Mouse (Mus musculus): ENCODE measurements around the gene Fgfr2.

Fgfr2 gene

GRCm38 (mm10) chr7:132315149-132316091 is 807.7 kb downstream of the Fgfr2 start:
- peak; percentile 75 for DNase-seq

DNA sequence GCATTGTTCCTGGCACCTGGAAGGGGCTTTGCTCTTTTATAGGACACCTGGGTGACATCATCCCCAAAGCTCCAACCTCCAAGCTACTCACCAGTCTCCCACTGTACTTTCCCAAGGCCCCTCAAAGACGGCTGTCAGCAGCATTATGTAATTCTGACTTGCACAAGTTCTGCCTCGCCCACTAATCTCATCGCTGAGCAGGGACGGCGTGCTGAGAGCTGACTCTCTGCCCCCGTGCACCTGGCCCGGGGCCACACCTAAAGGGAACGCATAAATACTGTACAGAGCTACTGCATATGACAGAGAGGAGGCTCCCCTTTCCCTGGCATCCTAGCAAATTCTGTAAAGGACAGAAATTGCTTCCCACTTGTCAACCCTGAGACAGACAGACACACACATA is 810.8 kb downstream of the Fgfr2 start:
- DNase-seq = peak; percentile 86

DNA sequence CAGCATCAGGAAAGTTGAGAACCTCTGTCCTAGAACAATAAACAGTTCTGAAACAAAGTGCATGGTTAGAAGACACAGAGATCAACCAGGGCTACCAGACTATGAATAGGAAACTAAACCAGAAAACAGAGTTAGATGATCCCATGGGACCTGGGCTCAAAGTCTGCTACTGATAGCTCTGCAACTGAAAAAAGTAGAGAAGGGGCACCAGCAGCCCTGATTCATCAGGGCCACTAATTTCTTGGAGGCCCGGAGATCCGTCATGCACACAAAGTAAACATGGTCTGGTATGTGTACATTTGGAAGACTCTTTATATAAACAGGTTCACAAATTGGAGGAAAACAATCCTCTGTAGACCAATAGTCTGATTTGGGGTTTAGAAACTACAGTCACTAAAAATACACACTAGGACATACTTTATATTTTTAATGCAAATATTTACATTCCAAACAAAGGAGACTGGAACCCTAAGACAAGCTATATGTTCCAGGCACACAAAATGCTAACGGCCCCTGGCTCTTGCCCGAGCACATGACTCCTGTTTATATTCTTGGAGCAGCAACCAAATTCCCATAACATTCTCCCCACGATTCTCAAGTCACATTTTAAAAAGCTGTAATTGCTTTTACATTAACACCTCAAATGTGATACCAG is 814.5 kb downstream of the Fgfr2 start:
- no peak for DNase-seq

DNA sequence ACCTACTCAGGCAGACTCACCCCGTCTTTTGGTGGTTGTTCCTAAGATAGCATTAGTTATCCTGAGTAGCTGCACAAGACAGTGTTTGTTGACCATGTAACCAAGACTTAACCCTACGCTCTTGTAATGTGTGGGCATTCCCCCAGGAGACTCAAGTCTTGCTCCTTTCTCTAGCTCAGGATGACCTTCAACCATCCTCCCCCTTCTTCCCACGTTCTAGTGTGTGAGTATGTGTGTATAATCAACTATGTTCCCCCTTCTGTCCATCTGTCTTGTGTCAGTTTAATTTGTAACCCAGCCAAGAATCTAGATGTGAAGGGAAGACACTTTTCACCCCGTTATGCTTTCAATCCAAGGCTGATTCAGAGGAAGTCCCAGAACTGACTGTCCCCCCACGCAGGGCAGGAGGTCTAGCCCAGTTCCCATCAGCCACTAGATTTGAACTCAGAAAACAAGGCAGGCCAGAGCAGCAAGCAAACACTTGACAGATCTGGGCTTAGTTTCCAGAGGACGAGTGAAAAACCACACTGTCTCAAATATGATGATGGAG is 815.4 kb downstream of the Fgfr2 start:
- no peak for DNase-seq

GRCm38 (mm10) chr7:132306671-132307412 is 816.3 kb downstream of the Fgfr2 start:
- no peak for DNase-seq

DNA sequence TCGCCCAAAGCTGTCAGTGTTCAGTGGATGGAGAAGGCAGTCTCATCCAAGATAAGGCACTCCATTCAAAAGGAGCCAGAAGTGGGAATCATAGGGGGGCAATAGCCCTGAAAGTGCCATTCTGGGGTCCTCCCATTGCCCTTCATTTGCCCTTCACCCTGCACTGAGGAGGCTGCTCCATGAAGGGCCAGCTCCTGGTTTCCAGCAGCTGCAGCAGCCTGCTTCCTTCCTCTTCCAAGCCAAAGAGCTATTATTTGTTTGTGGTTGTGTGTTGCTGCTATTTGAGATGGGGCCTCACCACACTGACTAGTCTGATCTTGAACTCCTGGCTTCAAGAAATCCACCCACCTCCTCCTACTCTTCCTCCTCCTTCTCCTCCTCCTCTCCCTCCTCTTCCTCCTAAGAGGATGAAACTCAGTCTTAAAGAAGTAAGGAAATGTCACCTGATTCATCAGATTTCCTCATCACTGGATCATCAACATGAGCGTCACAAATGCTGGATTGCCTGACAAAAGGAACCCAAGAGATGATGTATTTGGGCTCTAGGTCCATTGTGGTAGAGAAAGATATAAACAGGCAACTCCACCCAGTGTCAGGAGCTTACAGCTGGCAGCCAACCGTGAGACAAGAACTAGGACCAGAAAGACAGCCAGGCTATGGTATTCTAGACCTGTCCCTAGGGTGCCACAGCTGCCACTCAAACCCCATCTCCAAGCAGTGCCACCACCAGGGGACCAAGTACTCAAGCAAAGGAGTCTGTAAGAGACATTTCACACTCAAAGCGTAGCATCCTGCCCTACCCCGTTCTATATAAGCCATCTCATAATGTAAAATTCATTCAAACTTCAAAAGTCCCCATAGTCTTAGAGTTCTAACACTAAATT is 817.4 kb downstream of the Fgfr2 start:
- DNase-seq = no peak

- DNase-seq = no peak
Measured at GRCm38 (mm10) chr7:132304424-132305085, 818.6 kb downstream of the Fgfr2 start.

DNA sequence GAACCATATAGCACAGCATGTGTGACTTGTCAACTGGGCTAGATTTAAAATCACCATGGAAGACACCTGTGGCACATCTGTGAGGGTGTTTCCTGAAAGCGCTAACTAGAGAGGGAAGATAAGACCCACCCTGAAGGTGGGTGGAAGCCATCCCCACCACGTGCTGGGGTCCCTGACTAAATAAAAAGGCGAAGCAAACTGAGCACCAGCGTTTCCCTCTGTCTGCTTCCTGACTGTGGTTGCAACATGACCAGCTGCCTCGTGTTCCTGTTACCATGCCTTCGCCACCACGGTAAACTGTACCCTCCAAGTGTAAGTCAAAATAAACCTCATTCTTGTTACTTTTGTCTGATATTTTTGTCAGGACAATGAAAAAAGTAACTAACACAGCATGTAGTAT is 819.2 kb downstream of the Fgfr2 start:
- no peak for DNase-seq

GRCm38 (mm10) chr7:132302508-132303241 is 820.5 kb downstream of the Fgfr2 start:
- no peak for DNase-seq

DNA sequence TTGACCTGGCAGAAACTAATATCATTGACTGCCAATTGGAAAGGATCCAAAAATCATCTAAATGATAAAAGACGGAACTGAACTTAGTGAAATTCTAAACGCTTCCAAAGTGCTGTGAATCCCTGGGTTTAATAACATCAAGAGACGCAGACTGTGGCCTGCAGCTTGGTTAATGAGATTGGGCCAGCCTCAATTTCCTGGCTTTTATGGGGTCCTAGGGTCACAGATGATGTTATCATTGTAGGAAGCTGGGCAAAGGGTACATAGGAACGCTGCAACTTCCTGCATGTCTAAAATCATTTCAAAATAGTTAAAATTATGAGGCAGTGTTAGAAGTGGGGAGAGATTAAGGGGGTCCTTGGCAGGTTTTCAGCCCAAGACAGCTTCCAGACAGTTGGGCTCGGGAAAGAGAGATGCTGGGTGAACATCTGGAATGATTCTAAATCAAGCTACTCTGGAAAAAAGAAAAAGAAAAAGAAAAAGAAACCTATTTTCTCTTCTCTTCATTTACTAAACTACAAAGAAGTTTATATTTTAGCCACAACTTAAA is 823.4 kb downstream of the Fgfr2 start:
- no peak for DNase-seq

GRCm38 (mm10) chr7:132298412-132298990 is 824.6 kb downstream of the Fgfr2 start:
- DNase-seq = no peak

DNA sequence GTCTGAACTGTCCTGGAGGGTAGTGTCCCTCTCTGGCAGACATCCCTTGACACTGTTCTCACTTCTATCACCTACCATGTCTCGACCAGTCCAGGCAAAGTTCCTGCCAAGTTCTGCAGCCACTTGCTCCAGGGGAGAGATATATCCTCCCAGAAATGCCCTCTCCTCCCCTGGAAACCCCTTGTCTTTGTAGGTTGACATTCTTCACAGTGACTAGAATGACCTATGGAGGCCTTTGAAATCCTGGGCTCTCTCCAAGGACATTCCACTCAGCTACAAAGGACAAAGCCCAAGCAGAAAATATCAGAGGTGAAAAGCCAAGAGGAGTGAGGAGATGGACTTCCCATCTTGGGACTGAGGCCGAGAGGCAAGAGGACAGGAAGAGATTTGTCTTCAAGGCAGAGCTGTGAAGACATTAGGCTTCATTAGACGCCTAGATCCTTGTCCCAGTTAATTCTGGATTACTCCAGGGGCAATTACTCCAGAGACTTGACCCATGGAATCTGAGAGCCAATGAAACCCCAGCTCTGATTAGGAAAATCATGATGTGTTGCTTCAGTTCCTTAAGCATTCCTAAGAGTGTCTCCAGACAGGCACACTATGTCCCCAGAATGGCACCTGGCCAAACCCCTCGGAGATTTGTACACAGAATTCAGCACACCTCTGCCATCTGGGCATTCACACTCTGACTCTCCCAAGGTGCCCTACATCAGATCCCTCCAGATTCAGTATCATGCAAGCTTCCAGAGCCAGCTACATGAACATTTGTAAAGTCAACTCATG is 826.3 kb downstream of the Fgfr2 start:
- no peak for DNase-seq

GRCm38 (mm10) chr7:132296132-132296531 is 827.0 kb downstream of the Fgfr2 start:
- DNase-seq = no peak

GRCm38 (mm10) chr7:132287340-132287664 is 835.8 kb downstream of the Fgfr2 start:
- no peak for DNase-seq

DNA sequence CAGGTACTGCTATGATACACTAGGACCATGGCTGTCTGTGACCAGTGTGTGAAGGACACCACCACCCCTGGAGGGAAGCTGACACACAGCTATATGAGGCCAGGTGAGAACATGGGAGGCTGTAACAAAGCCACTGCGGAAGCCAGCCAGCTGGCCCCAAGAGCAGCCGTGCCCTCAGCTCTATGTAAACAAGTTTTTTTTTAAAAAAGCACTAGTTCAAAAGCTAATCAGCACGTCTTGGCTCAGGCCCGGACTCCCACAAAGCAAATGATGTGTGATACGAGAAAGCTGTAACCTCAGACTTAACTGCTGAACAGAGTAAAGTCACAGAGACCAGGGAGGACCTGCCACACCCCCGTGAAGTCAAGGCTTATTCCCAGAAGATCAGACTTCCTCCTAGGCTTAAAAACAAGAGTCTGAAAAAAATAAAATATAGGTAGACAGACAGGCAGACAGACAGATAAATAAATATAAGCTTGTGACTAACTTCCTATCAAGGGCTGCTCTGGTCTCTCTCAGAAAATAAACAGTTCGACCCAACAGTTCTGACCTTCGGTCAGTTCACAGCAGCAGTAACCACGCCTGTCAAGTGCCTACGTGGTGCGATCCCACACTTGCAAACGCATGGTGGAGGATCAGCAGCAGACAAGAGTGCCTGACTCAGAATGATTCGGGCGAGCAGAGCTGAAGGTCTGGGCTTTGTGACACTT is 836.4 kb downstream of the Fgfr2 start:
- no peak for DNase-seq

GRCm38 (mm10) chr7:132284795-132285194 is 838.4 kb downstream of the Fgfr2 start:
- peak; percentile 66 for DNase-seq

- peak; percentile 39 for DNase-seq
Measured at GRCm38 (mm10) chr7:132284048-132284737, 839.0 kb downstream of the Fgfr2 start.

DNA sequence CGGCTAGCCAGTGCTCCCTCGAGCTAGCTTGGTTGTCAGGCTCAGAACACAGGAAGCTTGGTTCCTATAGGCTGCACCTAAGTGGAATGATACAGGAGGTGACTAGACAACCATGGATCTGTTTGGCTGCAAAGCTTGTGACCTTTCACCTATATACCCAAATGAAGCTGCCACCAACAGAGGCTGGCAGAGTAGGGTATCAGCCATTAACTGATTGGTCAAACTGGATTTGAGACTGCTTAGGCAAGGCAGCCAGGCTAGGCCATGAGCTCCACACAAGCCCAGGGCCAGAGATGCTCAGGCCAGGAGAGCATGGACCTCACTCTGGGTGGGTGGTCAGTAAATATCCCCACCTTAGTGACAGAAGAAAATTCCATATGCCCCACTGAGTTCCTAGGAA is 840.6 kb downstream of the Fgfr2 start:
- DNase-seq = no peak

All from right cerebral cortex, adult 18-20 months (tissue).